Mouse (Mus musculus): ENCODE measurements around the gene Pla2g4e. TPM values are rescaled to one million over a fixed set of nuclear protein-coding genes. Genes with fewer than 3 reads are reported as not detected.

Pla2g4e gene
- total RNA-seq, 2 experiments from 2014 or later: 18.9 to 21.8 TPM

GRCm38 (mm10) chr2:120167763-120168162, 77.4 kb downstream of the Pla2g4e start:
- DNase-seq (ENCODE audit: low spot score in 2 of 2): no peak
- intact Hi-C loops (cut with DNase I): no loop called here

DNA sequence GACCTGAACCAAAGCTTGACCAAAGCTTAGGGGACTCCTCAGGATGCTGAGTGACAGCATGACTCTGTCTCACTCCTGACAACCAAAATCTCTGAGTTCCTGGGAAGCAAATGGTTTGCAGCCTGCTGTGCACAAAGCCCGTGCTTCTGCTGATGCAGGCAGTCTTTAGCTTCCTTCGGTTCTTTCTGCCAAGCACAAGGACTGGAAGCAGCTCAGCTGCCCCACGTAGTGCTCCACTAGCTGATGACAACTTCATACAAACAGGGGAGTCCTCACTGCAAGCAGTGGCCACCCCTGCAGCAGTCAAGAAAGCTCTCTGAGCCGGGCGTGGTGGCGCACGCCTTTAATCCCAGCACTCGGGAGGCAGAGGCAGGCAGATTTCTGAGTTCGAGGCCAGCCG, 79.7 kb downstream of the Pla2g4e start:
- DNase-seq (ENCODE audit: low spot score in 2 of 2): no peak

DNA sequence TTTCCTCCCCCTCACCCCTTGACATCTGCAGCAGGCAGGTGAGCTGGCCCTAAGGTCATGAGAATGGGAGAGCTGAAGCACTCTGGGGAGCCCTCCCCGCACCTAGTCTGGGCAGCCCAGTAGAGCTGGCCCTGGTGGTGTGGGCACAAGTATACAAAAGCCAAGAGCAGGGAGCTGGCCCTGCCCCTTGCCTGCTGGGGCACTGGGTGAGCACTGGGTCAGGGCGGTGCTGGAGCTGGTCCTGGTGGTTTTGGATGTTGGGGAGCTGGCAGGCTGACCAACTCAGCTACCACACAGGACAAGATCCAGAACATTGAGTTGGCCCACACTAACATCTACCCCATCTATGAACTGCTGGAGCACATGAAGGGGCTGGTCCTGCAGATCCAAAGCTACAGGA, 85.7 kb downstream of the Pla2g4e start:
- no peak for DNase-seq (ENCODE audit: low spot score in 2 of 2)
- intact Hi-C loops (cut with DNase I): no loop called here

More for the DNA sequence above, 79.7 kb downstream of the Pla2g4e start:
- intact Hi-C loops (cut with DNase I): no loop called here

DNA sequence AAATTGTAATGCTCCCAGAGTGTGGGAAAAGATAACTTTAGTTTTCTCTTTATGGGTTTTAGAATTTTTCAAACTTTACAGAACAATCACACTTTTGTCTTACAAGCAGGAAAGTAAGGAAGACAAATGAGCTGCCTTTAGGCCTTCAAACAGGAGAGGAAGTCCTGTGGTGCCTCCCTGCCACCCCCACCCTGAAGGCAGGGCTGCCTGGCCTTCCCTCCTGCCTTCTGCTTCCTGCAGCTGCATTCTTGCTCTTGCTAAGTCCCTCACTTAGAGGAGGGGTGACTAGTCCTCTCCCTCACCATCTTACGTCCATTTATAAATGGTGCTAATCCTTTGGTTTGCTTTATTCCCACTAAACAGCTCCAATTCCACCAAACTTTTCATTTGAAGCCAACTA, 86.3 kb downstream of the Pla2g4e start:
- intact Hi-C loops (cut with DNase I): no loop called here
- DNase-seq (ENCODE audit: low spot score in 2 of 2): no peak

DNA sequence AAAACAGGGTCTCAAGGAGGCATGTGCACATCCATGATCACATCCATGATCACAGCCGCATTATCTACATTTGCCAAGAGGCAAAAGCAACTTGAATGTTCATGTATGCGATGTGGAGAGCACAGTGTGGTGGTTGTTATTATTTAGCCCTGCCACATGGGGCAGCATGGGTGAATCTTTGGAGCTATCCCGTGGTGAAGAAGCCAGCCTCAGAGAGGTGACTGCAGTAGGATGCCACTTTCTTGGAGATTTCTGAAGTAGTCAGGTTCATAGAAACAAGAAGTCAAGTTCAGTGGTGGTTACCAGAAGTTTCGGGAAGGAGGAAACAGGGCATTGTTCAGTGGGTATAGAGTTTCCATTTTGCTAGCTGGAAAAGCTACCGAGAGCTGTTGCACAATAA, 87.1 kb downstream of the Pla2g4e start:
- intact Hi-C loops (cut with DNase I): no loop called here

DNA sequence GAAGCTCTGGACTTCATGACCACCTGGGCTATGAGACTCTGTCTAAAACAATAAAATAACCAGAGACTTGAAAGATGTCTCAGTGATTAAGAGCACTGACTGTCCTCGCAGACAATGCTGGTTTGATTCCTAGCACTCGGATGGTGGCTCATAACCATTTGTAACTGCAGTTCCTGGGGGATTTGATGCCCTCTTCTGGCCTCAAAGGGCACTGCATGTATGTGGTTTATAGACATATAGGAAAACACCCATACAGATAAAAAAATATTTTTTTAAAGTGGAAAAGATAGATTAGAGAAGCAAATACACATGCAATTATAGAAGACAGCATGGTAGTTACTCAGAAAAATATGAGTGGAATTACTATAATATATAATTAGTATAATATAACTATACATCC, 87.5 kb downstream of the Pla2g4e start:
- no peak for DNase-seq (ENCODE audit: low spot score in 2 of 2)
- intact Hi-C loops (cut with DNase I): no loop called here

More for the DNA sequence above, 87.1 kb downstream of the Pla2g4e start:
- DNase-seq (ENCODE audit: low spot score in 2 of 2): no peak

- intact Hi-C loops (cut with DNase I): loop anchor here (5.0 kb wide), 1 partner anchor 57 kb away; no protein-coding TSS in a partner anchor
- DNase-seq (ENCODE audit: low spot score in 2 of 2): peak; percentile 98 to 99
Measured at GRCm38 (mm10) chr2:120154361-120154894, 90.7 kb downstream of the Pla2g4e start, which contains the start of gene Ehd4. TSS of gene Ehd4 (minus strand) at chr2:120154606.

GRCm38 (mm10) chr2:120153586-120154360, 91.4 kb downstream of the Pla2g4e start:
- intact Hi-C loops (cut with DNase I): loop anchor here (5.0 kb wide), 1 partner anchor 56 kb away; no protein-coding TSS in a partner anchor
- DNase-seq (ENCODE audit: low spot score in 2 of 2): peak in 1 of 2 experiments; percentile 5

DNA sequence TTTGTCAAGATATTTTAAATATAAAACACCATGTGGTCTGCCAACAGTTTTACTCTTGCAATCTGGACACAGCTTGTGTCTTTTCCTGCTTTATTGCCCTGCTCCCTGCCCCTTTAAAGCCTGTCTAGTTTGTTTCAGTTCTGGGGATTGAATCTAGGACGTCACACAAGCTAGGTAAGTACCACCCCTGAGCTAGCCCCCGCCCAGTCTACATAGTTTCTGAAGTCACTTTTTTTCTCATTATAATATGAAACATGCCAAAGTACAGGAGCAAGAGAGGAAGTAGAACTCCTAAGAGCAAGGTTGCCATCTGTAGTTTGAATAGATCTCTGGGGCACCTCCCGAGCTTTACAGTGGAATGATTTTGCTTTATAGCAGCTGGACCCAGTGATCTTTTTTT, 94.6 kb downstream of the Pla2g4e start:
- DNase-seq (ENCODE audit: low spot score in 2 of 2): no peak
- intact Hi-C loops (cut with DNase I): loop anchor here (5.0 kb wide), 1 partner anchor 53 kb away; no protein-coding TSS in a partner anchor

DNA sequence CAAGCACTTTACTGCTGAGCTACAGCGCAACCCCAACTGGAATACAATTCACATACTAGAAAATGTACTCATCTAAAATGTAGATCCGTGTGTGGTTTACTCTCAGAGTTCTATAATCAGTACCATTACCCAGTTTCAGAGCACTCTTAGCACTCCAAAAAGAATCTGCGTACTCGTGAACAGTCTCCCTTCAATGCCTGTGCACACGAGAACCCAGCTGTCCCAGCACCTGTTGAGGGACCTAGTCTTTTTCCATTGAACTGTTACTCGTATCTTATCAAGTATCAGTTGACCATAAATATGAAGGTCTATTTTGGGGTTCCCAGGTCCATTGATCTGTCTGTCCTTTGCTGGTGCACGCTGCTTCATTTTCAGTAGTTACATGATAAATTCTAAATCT, 95.5 kb downstream of the Pla2g4e start:
- intact Hi-C loops (cut with DNase I): loop anchor here (5.0 kb wide), 1 partner anchor 52 kb away; no protein-coding TSS in a partner anchor
- DNase-seq (ENCODE audit: low spot score in 2 of 2): no peak

GRCm38 (mm10) chr2:120147999-120148398, 97.1 kb downstream of the Pla2g4e start:
- DNase-seq (ENCODE audit: low spot score in 2 of 2): no peak
- intact Hi-C loops (cut with DNase I): no loop called here

DNA sequence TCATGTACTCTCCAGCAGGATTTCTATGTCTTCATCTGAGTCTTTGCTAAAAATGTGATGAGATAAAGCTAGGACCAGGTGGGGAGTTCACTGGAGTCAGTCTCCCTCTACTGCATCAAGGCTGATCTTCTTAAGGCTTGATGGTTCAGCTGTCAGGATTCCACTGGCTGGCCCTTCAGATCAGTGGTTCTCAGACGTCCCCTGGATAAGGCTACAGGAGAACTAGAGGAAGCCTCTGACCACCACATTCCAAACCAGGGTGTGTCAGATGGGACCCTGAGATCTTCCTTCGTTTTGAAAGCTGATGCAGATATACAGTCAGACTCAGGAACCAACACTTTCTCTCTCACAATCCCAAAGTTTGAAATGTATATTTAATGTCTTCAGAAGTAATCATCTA, 97.8 kb downstream of the Pla2g4e start:
- intact Hi-C loops (cut with DNase I): no loop called here

GRCm38 (mm10) chr2:120146543-120146942, 98.6 kb downstream of the Pla2g4e start:
- intact Hi-C loops (cut with DNase I): no loop called here
- DNase-seq (ENCODE audit: low spot score in 2 of 2): no peak

More for the DNA sequence above, 97.8 kb downstream of the Pla2g4e start:
- no peak for DNase-seq (ENCODE audit: low spot score in 2 of 2)

DNA sequence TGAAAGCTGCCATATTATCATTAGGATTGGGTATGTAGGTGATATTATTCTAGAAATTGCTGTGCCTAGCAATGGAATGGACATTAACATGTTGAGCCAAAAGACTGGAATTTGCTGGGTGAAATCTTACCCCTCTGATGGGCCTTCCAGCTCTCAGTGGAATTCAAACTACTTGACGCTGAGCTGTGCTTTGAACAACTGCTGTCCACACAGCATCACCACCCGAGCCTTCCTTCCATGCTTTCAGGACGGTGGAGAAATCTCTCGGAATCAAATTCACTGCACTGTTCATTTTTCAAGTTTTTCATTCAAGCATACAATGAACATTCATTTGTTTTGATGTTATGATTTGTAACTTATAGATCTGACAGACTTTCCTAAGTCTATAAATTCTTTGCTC, 100.7 kb downstream of the Pla2g4e start:
- no peak for DNase-seq (ENCODE audit: low spot score in 2 of 2)
- intact Hi-C loops (cut with DNase I): no loop called here

DNA sequence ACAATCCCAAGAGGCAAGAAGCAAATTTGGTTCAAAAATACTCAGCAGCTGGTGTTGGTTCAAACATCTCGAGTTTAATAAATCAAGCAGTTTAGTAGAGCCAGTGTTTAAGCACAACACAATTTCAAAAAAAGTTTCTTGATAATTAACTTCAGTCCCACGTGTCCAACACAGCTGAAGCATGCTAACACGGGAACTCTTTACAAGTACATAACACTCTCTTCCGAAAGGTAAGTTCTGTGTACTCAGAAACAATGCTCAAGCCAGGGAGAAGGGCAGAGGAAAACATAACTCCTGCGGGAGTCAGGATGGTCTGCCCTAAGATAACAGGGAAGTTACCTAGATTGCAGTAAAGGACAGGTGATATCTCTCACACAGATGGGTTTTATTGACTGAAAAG, 102.8 kb downstream of the Pla2g4e start:
- no peak for DNase-seq (ENCODE audit: low spot score in 2 of 2)
- intact Hi-C loops (cut with DNase I): no loop called here

DNA sequence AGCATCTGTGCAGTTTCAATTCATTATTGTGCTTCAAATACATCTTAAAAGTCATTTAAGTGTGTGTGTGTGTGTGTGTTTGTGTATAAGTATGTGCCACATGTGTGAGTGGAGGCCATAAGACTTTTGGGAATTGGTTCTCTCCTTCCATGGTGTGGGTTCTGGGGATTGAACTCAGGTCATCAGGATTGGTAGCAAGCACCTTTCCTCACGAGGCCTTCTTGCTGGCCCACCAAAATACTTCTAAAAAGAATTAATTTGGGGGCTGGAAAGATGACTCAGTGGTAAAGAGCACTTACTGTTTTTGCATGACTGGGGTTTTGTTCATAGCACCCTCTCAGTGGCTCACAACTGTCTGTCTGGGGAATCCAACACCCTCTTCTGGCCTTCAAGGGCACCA, 103.5 kb downstream of the Pla2g4e start:
- no peak for DNase-seq (ENCODE audit: low spot score in 2 of 2)
- intact Hi-C loops (cut with DNase I): no loop called here

DNA sequence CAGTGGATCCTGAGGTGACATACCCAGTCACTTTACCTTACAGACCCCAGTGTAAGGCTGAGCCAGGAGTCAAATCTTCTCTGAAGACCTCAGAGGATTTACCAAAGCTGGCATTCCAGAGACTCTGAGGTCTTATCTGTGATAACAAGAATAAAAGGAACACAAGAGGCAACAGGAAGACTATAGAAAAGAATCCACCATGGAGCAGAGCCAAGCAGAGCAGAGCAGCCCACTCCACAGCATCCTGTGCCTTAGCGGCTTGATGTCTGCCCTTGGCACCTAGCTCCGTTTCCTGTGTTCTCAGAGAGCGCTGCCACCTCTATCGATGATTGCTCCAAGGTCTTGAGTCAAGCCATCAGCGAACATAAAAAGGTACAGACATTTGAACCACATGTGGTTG, 104.8 kb downstream of the Pla2g4e start:
- intact Hi-C loops (cut with DNase I): no loop called here
- no peak for DNase-seq (ENCODE audit: low spot score in 2 of 2)

DNA sequence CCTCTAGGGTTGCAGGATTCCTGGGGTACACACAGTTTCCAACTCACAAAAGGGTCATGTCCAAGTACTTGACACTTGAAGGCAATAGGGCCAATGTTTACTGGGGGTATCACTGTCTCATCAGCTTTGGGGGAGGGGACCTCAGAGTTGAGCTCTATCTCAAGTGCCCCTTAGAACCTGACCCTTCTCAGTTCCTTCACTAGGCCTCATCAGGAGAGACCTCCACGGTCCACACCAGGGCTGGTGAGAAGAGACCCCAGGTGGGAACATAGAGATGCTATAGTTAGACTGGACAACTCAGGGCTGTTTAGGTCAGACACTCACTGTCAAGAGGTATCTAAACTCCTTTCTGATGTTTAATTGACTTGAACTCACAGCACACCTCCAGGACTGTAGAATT, 106.0 kb downstream of the Pla2g4e start:
- intact Hi-C loops (cut with DNase I): no loop called here

GRCm38 (mm10) chr2:120137281-120137680, 107.9 kb downstream of the Pla2g4e start:
- intact Hi-C loops (cut with DNase I): no loop called here
- DNase-seq (ENCODE audit: low spot score in 2 of 2): no peak

More for the DNA sequence above, 106.0 kb downstream of the Pla2g4e start:
- no peak for DNase-seq (ENCODE audit: low spot score in 2 of 2)

DNA sequence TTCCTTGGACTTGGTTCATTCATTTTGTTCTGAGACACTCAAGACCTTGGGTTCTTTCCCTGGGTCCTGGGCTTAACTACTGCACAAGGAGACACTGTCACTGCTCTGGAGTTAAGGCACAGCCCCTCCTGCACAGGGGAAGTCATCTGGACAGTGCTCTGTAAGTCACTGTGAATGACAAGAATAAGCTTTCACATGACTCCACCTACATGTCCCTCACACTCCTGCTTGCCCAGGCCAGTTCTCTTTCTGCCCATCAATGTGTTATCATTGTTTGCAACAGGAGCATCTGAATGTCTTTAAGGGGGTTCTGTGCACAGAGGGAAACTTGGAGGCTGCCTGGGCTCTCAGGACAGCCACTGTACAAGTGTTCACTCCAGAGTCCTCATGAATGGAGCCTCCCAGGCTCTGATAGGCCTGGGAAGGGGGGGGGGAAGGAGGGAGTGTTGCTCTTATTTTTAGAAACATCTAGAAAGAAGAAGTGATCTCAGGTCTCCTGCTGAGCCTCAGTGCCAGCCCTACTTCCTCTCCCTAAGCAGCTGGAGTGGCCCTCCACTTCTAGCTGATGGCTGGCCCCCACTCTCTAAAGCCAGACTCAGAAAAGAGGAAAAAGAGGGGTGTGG, 110.6 kb downstream of the Pla2g4e start:
- DNase-seq (ENCODE audit: low spot score in 2 of 2): peak in 1 of 2 experiments; percentile 26
- intact Hi-C loops (cut with DNase I): no loop called here

GRCm38 (mm10) chr2:120131881-120132280, 113.3 kb downstream of the Pla2g4e start:
- intact Hi-C loops (cut with DNase I): no loop called here
- no peak for DNase-seq (ENCODE audit: low spot score in 2 of 2)
